Mouse (Mus musculus): ENCODE results near the gene Tut1. TPM values are rescaled to one million over a fixed set of nuclear protein-coding genes. Genes with fewer than 3 reads are reported as not detected.

Gene Tut1
- 10 to 100 TPM; 21.4 to 22.4 TPM for total RNA-seq (2021)
- long read RNA-seq, experiment 1, transcript Tut1-201 (9 exons, 2,753 nt) = major isoform, 18 of 27 reads
- long read RNA-seq, experiment 1, partial matches to known transcripts = 5 of 27 reads
- long read RNA-seq, experiment 1, other reads (novel, unspliced or antisense) = 3 of 27 reads
- long read RNA-seq, experiment 2, transcript Tut1-201 (9 exons, 2,753 nt) = major isoform, 17 of 19 reads
- long read RNA-seq, experiment 2, partial matches to known transcripts = 1 of 19 reads
- long read RNA-seq, experiment 2, other reads (novel, unspliced or antisense) = 1 of 19 reads

DNA sequence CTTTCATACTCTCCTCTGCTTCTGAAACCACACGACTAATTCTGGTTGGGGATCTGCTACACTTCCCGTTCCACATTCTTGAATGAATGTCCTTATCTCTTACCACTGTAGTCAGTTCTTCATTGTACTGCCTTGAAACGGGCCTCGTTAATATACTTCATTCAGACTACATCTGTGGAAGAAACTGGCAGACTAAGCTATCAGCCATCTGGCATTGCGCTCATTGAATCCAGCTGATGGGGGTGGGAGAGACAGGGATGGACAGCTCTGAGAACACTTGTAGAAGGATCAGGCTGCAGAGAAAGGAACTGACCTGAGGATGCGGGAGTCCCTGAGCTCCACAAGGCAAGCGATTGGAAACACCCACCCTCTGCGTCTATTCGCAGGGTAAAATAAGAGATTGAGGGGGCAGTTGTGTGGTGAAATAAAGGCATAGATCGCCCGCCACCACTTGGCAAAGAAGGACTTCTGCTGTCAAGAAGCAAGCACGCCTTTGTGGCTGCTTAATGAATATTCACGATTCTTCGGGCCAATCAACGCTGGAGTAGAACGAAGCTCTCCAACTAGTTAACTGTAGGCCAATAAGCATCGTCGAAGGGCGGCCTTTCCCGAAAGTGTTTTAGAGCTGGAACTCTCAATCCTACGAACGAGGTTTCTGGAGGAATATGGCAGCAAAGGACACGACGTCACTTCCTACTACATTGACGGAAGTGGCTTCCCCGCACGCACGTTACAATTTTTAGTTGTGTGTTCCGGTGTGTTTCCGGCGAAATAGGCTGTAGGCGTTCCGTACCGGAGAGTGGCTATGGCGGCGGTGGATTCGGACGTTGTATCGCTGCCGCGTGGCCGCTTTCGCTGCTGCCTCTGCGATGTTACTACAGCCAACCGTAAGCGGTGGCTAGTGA is at the start of gene Tut1:
Gene Tut1, plus strand, starts transcription at position 713 of the 905 bp plus-strand sequence.
- TF ChIP-seq CTCF (IDR thresholded peaks at IDR 0.05) = no peak; the same call in 1 of the 2 replicates
- intact Hi-C loops (cut with DNase I) = loop anchor here (1.0 kb wide), 1 partner anchor 13 kb away; no protein-coding TSS in a partner anchor
- Histone ChIP-seq H3K27ac (peak within 1 kb of the TSS; percentile 76), H3K4me3 (peak within 1 kb of the TSS; percentile 88)
- peak; percentile 93 to 95 for DNase-seq (ENCODE audit: extremely low spot score in 1 of 2, low spot score in 2 of 2)

DNA sequence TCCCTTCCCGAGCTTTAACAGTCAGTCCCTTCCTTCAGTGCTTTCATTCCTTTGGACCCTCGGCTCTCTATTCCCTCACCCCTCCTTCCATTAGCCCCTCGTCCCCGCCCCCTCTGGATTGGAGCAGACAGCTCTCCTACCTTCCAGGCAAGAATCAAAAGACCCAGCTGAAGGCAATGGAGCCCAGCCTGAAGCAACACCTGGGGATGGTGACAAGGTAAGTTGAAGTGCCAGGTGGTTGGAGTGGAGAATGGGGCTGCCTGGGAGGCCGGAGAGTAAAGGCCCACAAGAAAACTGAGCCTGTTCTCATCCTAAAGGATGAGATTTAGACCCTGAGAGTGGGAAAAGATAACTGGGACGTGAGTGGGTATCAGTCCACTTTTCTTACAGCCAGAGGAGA is 45.1 kb upstream of the Tut1 start:
- DNase-seq (ENCODE audit: extremely low spot score in 1 of 2, low spot score in 2 of 2) = no peak
- no peak for TF ChIP-seq CTCF (IDR thresholded peaks at IDR 0.05)
- H3K27ac ChIP-seq = peak overlapping the region; percentile 44
- intact Hi-C loops (cut with DNase I) = no loop called here
- H3K4me3 ChIP-seq = no peak overlapping the region

DNA sequence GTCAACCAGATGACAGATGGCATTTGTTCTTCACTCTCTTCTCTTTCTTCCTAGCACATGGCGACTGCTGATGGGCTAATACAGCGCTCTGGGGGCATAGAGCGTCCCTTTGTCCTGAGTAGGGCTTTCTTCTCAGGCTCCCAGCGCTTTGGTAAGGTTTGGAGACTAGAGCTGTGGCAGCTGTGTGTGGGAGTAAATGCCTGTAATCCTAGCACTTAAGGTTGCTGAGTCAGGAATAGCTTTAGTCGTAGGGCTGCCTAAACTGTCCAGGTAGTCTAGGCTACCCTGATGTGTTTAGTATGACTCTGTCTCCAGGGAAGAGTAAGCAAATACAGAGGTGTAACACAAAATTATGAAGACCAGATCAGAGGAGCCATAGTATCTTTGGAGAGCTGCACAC is 41.8 kb upstream of the Tut1 start:
- Histone ChIP-seq H3K4me3 (no peak overlapping the region), H3K27ac (peak overlapping the region; percentile 51)
- intact Hi-C loops (cut with DNase I) = no loop called here
- DNase-seq (ENCODE audit: extremely low spot score in 1 of 2, low spot score in 2 of 2) = no peak
- no peak for TF ChIP-seq CTCF (IDR thresholded peaks at IDR 0.05)

DNA sequence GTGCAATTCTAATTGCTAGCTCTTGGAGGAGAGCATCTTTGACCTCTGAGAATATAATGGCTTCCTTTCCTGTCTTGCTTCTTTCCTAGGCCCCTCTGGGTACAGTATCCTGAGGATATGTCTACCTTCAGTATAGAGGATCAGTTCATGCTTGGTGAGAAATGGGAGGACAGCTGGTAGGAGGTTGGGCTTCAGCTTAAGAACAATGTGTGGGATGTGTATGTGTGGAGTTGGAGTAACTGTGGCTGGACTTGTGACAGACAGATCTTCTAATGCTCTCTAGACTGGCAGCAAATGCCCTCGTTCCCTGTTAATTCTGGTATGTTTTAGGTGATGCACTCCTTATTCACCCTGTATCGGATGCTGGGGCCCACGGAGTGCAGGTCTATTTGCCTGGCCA is 39.4 kb upstream of the Tut1 start:
- Histone ChIP-seq H3K4me3 (no peak overlapping the region), H3K27ac (peak overlapping the region; percentile 6; the same call in 1 of the 2 replicates)
- TF ChIP-seq CTCF (IDR thresholded peaks at IDR 0.05) = no peak
- no peak for DNase-seq (ENCODE audit: extremely low spot score in 1 of 2, low spot score in 2 of 2)
- intact Hi-C loops (cut with DNase I) = no loop called here

DNA sequence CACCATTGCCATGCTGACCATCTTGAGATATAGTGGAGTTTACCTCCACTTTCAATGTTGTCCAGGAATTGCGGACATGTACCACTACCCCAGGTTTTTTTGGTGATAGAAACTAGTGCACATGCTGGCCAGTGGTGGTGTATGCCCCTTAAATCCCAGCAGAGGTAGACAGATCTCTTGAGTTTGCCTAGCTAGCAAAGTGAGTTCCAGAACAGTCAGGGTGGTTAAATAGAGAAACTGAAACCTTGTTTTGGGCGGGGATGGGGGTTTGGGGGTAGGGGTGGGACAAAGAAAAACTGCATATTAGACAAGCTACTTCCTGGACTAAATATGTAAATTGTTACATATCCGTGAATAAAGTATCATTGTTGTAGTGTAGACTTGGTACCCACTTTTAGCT is 34.6 kb upstream of the Tut1 start:
- no peak for TF ChIP-seq CTCF (IDR thresholded peaks at IDR 0.05)
- H3K4me3 ChIP-seq = no peak overlapping the region
- DNase-seq (ENCODE audit: extremely low spot score in 1 of 2, low spot score in 2 of 2) = no peak
- H3K27ac ChIP-seq = no peak overlapping the region
- intact Hi-C loops (cut with DNase I) = no loop called here

DNA sequence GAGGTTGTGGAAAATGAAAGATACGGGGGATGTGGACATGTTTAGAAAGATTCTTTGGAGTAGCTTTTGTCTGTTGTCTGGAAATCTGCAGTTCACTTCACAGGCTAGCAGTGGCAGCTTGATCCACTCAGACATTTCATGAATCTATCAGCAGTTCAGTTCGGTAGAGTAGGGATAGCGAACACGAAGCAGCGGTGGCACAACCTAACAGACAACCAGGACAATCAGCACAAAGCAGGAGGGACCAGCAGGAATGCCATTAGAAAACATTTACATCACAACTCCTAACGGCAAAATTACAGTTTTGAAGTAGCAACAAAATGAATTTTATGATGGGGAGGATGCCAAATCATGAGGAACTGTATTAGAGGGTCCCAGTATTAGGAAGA is 34.0 kb upstream of the Tut1 start:
- no peak for DNase-seq (ENCODE audit: extremely low spot score in 1 of 2, low spot score in 2 of 2)
- peak overlapping the region; percentile 59 for H3K4me3 ChIP-seq
- intact Hi-C loops (cut with DNase I) = no loop called here
- H3K27ac ChIP-seq = peak overlapping the region; percentile 90
- TF ChIP-seq CTCF (IDR thresholded peaks at IDR 0.05) = no peak

DNA sequence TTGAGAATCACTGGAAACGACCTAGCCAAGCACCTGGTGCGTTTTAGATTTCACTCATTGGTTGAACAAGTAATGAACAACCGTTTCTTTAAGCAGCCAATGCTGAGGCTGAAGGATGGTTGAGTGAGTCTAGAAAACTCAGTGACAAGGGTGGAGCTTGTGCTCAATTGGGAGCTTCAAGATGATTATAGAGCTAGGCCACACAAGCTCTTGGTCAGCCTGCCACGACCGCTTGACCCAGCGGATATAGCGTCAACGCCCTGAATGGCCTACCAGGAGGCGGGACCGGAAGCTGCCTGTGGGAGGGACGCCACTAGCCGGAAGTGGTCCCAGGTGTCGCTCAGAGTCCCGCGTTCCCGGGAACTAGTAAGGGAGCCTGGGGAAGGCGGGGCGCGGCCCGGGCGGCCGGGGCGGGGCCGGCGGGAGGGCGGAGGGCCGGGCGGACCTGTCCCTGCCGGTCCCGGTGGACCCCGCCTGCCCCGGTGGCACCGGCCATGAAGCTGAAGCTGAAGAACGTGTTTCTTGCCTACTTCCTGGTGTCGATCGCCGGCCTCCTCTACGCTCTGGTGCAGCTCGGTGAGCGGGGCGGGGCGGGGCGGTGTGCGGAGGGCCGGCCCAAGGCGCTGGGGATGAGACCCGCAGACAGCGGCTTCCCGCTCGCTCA is 33.4 kb upstream of the Tut1 start, which contains the start of gene B3gat3:
Gene B3gat3, plus strand, starts transcription at position 302 of the 664 bp plus-strand sequence.
- peak; percentile 92 to 94 for DNase-seq (ENCODE audit: extremely low spot score in 1 of 2, low spot score in 2 of 2)
- H3K27ac ChIP-seq = peak within 1 kb of the TSS; percentile 90
- peak within 1 kb of the TSS; percentile 59 for H3K4me3 ChIP-seq
- intact Hi-C loops (cut with DNase I) = no loop called here
- TF ChIP-seq CTCF (IDR thresholded peaks at IDR 0.05) = no peak

DNA sequence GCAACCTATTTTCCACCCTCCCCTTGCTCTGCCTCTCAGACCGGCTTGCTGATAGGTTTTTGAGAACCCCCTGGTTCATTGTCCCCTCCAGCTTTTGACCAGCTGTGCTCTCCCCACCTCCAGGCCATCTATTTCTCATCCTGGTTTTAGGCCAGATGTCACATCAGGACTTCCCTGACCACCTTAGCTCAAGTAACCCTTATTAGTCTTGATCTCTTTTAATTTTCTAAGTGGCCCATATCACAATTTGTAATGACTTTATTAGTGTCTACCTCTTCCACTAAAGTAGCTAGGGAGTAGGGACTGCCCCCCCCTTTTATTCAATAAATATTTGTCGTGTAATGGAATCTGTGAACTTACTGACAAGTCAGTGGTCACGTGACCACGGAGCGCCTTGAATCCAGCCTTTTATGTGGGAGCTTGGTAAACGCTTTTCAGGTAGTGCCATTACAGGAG is 32.8 kb upstream of the Tut1 start:
- intact Hi-C loops (cut with DNase I) = no loop called here
- Histone ChIP-seq H3K4me3 (peak overlapping the region; percentile 59), H3K27ac (peak overlapping the region; percentile 90)
- TF ChIP-seq CTCF (IDR thresholded peaks at IDR 0.05) = no peak
- DNase-seq (ENCODE audit: extremely low spot score in 1 of 2, low spot score in 2 of 2) = no peak

DNA sequence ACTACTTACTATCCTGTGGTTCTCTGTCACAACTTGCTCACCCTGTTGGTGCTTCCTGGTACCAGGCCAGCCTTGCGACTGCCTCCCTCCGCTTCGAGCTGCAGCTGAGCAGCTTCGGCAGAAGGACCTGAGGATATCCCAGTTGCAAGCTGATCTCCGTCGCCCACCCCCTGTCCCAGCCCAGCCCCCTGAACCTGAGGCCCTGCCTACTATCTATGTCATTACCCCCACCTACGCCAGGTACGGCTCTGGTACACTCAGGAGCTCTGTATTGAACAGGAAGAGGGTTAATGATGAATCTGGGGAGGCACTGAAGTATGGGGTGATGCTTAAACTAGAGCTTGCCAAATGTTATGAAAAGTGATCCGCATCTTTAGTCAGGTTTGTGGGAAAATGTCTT is 31.9 kb upstream of the Tut1 start:
- TF ChIP-seq CTCF (IDR thresholded peaks at IDR 0.05) = no peak
- intact Hi-C loops (cut with DNase I) = no loop called here
- DNase-seq (ENCODE audit: extremely low spot score in 1 of 2, low spot score in 2 of 2) = no peak
- Histone ChIP-seq H3K27ac (no peak overlapping the region), H3K4me3 (no peak overlapping the region)

DNA sequence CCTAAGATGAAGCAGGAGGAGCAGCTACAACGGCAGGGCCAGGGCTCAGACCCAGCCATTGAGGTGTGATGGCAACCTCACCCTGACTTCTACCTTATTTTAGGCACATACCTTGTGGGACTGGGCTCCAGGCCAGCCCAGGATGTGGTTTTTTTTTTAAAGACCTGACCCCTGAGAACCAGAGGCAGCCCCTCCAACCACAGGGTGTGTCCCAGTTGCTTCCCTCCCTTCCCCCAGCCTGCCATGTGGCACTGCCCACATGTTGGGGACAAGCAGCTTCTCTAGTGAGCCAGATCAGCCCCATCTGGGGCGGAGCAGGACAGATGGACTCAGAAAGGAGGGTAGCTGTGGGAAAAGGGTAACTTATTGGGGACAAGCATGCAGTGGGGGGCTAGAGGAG is 26.9 kb upstream of the Tut1 start:
- TF ChIP-seq CTCF (IDR thresholded peaks at IDR 0.05) = no peak
- H3K4me3 ChIP-seq = no peak overlapping the region
- intact Hi-C loops (cut with DNase I) = no loop called here
- DNase-seq (ENCODE audit: extremely low spot score in 1 of 2, low spot score in 2 of 2) = no peak
- peak overlapping the region; percentile 7; the same call in 1 of the 2 replicates for H3K27ac ChIP-seq

DNA sequence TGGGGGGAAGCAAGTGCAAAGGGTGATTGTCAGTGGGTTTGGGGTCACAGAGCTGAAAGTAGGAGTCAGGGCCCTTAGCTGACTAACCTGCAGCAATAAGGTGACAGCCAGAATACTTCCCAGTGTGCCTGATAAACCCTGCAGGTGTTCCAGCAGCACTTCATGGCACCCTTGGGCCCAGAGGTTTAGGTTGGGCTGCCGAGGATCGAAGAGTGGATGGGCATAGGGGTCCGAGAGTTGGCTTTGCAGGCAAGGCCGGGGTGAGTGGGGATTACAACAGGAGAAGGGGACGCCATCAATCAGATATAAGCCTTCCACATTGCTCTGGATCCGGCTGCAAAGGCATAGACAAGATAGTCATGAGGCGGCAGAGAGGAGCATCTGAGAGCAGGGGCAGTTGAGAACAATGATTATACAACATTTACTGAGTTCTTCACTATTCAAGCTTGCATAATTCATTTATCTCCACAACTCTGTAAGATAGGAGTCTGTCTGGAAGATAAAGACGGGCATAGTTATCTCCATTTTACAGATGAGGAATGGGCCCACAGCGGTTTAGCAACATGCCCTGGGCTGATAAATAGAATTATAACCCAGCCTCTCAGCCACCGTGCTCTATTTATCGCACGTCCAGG is 25.6 kb upstream of the Tut1 start:
- DNase-seq (ENCODE audit: extremely low spot score in 1 of 2, low spot score in 2 of 2) = no peak
- intact Hi-C loops (cut with DNase I) = no loop called here
- Histone ChIP-seq H3K4me3 (no peak overlapping the region), H3K27ac (peak overlapping the region; percentile 73)
- no peak for TF ChIP-seq CTCF (IDR thresholded peaks at IDR 0.05)

Measured in left cerebral cortex, adult 2 months (tissue).